Mouse (Mus musculus) layer of hippocampus, adult 8-10 months (tissue): ENCODE measurements around the gene 4933416C03Rik. TPM values are rescaled to one million over a fixed set of nuclear protein-coding genes. Genes with fewer than 3 reads are reported as not detected.

Source experiments
- DNase-seq, 2 experiments: peaks; one replicate each; pipeline ENCODE4 v3.0.0; 2022; ENCODE audit warnings: low spot score in 2 of 2
- total RNA-seq, 4 experiments: library from RNA; stranded (reverse); gene quantifications; 2 replicates each; pipeline ENCODE4 v1.2.4; 2022

Gene 4933416C03Rik
- total RNA-seq, 4 experiments from 2014 or later: not detected

DNA sequence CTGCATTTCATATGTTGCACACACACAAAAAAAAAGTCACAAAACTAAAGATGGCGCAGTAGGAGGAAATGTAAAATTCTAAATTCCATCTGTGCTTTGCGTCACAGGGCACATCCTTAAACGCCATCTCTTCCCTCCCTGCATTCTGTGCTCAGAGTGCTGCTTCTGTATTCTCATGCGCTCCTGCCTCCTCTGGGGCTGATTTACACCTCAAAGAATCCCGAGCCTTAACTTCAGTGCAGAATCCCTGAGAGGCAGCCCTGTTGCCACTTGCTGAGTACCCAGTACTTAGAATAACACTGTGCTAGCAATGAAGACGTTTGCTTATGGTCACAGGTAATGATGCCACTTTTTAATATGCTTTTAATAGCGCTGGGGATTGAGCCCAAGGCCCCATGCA, 34.3 kb downstream of the 4933416C03Rik start:
- no peak for DNase-seq

DNA sequence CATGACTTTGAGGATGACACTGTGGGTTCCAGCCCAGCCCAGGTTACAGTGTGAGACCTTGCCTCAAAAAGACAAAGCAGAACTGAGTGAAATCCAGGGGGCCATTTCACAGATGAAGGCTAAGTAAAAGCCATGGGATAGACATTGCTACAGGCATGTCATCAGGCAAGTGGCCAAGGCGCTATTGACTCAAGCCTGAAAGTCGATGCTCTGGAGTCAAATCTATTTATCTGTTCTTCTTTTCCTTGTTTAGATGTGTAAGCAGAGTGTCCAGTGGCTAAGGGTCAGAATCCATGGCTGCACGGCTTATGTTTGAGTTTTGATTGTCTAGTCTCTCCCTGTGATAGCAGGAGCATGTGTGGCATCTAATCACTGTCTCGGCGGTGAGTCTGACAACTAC, 35.1 kb downstream of the 4933416C03Rik start:
- no peak for DNase-seq

DNA sequence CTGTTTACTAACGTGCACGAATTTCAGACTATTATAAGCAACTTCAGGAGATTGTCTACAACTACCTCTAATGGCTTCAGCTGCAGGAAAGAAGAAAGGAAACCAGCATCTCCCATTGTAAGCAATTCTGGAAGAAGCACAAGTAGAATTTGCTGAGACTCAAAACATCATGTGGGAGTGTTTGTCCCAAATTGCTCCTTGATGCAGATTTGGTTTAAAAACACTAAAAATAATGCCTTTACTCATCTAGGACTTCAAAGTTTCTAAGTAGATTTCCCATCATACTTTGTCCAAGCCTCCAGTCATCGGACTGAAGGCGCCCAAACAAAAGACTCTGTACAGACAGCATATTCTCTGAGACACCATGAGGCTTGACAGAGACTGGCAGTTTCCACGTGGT, 37.8 kb downstream of the 4933416C03Rik start:
- DNase-seq: no peak

Other genes with a start within 250 kb of the 4933416C03Rik start
- 10 to 100 TPM; 16.9 to 18.3 (median 17.1) TPM for gene Ptprr, start 95.7 kb downstream of the 4933416C03Rik start, total RNA-seq
- 10 to 100 TPM; 17.3 to 18.3 (median 17.9) TPM for gene Ptprb, start 161.6 kb upstream of the 4933416C03Rik start, total RNA-seq